Mouse (Mus musculus) intestine, embryonic 15.5 days (tissue): ENCODE results near the gene Abcg5. TPM values are rescaled to one million over a fixed set of nuclear protein-coding genes. Genes with fewer than 3 reads are reported as not detected.

Source experiments
- ATAC-seq: fragments of 200-750 bp; cut with Nextera tagmentation; 2 replicates; pipeline ENCODE4 v1.8.0; 2017; ENCODE audit warnings: moderate TSS enrichment, moderate library complexity
- H3K27ac ChIP-seq: fragments of 300-500 bp; sonication (generic); 2 replicates; pipeline ENCODE4 v1.5.1; 2015; ENCODE audit warnings: mild to moderate bottlenecking, inconsistent platforms
- H3K27me3 ChIP-seq: fragments of 300-500 bp; sonication (generic); replicated peaks from 2 replicates; pipeline ENCODE4 v1.6.1; 2015; ENCODE audit warnings: inconsistent platforms
- H3K36me3 ChIP-seq: fragments of 300-500 bp; sonication (generic); 2 replicates; pipeline ENCODE4 v1.6.1; 2015; ENCODE audit warnings: inconsistent platforms
- H3K4me1 ChIP-seq: fragments of 300-500 bp; sonication (generic); replicated peaks from 2 replicates; pipeline ENCODE4 v1.6.1; 2015; ENCODE audit warnings: inconsistent platforms
- H3K4me2 ChIP-seq: fragments of 300-500 bp; sonication (generic); replicated peaks from 2 replicates; pipeline ENCODE4 v1.6.1; 2015; ENCODE audit warnings: mild to moderate bottlenecking, inconsistent platforms
- H3K4me3 ChIP-seq: fragments of 300-500 bp; sonication (generic); replicated peaks from 2 replicates; pipeline ENCODE4 v1.5.1; 2015; ENCODE audit warnings: inconsistent platforms
- H3K9ac ChIP-seq: fragments of 300-500 bp; sonication (generic); 2 replicates; pipeline ENCODE4 v1.6.1; 2015; ENCODE audit warnings: inconsistent platforms
- H3K9me3 ChIP-seq: fragments of 300-500 bp; sonication (generic); 2 replicates; pipeline ENCODE4 v1.6.1; 2016; ENCODE audit warnings: inconsistent platforms
- WGBS: fragments of 180-500 bp; shearing (Covaris S2); methylation state at CpG from one replicate; pipeline ENCODE4 v1.1.7; 2015; 5-methylcytosine and 5-hydroxymethylcytosine counted together
- polyA plus RNA-seq: library from polyadenylated mRNA; unstranded; fragments of >200 nt; fragmentation: Nextera tagmentation; extraction: Ambion mirVana; gene quantifications from 2 replicates; pipeline ENCODE4 v1.2.1, GENCODE M21; 2015

The Abcg5 gene
- 2.3 and 3.4 TPM in 2 replicates for polyA plus RNA-seq

- Histone ChIP-seq H3K27ac (no peak within 1 kb of the TSS), H3K27me3 (no peaks in the 10 kb centered on the region), H3K4me1 (peaks cover 9% of the 10 kb centered on the region), H3K9ac (no peak within 1 kb of the TSS), H3K4me2 (no peak within 1 kb of the TSS), H3K4me3 (no peak within 1 kb of the TSS), H3K9me3 (no peaks in the 10 kb centered on the region), H3K36me3 (no peaks in the 10 kb centered on the region)
- ATAC-seq = peak; percentile 61
- whole genome bisulfite sequencing = 66% methylated on average over 18 of the region's 18 CpGs
These were observed at the start of gene Abcg5 for GRCm38 (mm10) chr17:84682734-84683717. Abcg5 (minus strand) TSS chr17:84683011.

- Histone ChIP-seq H3K9me3 (no peaks in the 10 kb centered on the region), H3K27ac (no peak overlapping the region), H3K4me3 (no peak overlapping the region), H3K4me1 (no peaks in the 10 kb centered on the region; the same call in 1 of the 2 replicates), H3K4me2 (no peak overlapping the region), H3K9ac (no peak overlapping the region), H3K36me3 (peaks cover 11% of the 10 kb centered on the region), H3K27me3 (no peaks in the 10 kb centered on the region)
- WGBS = 85% methylated on average over 8 of the region's 8 CpGs
- no peak for ATAC-seq
These were observed 49.8 kb upstream of the Abcg5 start for GRCm38 (mm10) chr17:84732612-84733011.

- Histone ChIP-seq H3K9me3 (no peaks in the 10 kb centered on the region), H3K36me3 (peaks cover 14% of the 10 kb centered on the region), H3K4me3 (no peak overlapping the region), H3K4me2 (no peak overlapping the region), H3K27me3 (no peaks in the 10 kb centered on the region), H3K9ac (no peak overlapping the region), H3K4me1 (no peaks in the 10 kb centered on the region; the same call in 1 of the 2 replicates), H3K27ac (no peak overlapping the region)
- WGBS = 89% methylated on average over 12 of the region's 12 CpGs
- ATAC-seq = no peak
These were observed 48.5 kb upstream of the Abcg5 start for GRCm38 (mm10) chr17:84731361-84731760.

GRCm38 (mm10) chr17:84729140-84729539 lies 46.3 kb upstream of the Abcg5 start:
- no peak overlapping the region for H3K4me2 ChIP-seq
- H3K27ac ChIP-seq = no peak overlapping the region
- ATAC-seq = no peak
- no peaks in the 10 kb centered on the region for H3K27me3 ChIP-seq
- H3K36me3 ChIP-seq = peaks cover 22% of the 10 kb centered on the region
- no peak overlapping the region for H3K9ac ChIP-seq
- no peak overlapping the region for H3K4me3 ChIP-seq
- H3K4me1 ChIP-seq = no peaks in the 10 kb centered on the region
- H3K9me3 ChIP-seq = no peaks in the 10 kb centered on the region
- WGBS = 88% methylated on average over 5 of the region's 5 CpGs

- Histone ChIP-seq H3K27me3 (no peaks in the 10 kb centered on the region), H3K4me2 (no peak overlapping the region), H3K27ac (no peak overlapping the region), H3K9me3 (no peaks in the 10 kb centered on the region), H3K9ac (no peak overlapping the region), H3K4me1 (no peaks in the 10 kb centered on the region), H3K4me3 (no peak overlapping the region), H3K36me3 (peaks cover 27% of the 10 kb centered on the region)
- WGBS = 79% methylated on average over 1 of the region's 1 CpGs
- peak; percentile 53; the same call in 1 of the 2 replicates for ATAC-seq
These were observed 45.5 kb upstream of the Abcg5 start for GRCm38 (mm10) chr17:84728201-84728911.

GRCm38 (mm10) chr17:84725163-84725562 lies 42.4 kb upstream of the Abcg5 start:
- 94% methylated on average over 3 of the region's 3 CpGs for WGBS
- Histone ChIP-seq H3K27me3 (no peaks in the 10 kb centered on the region), H3K4me1 (no peaks in the 10 kb centered on the region), H3K4me3 (no peak overlapping the region), H3K9me3 (no peaks in the 10 kb centered on the region), H3K36me3 (peaks cover 26% of the 10 kb centered on the region), H3K27ac (no peak overlapping the region), H3K4me2 (no peak overlapping the region), H3K9ac (no peak overlapping the region)
- ATAC-seq = no peak

GRCm38 (mm10) chr17:84724028-84724427 lies 41.2 kb upstream of the Abcg5 start:
- no peaks in the 10 kb centered on the region for H3K27me3 ChIP-seq
- WGBS = 88% methylated on average over 9 of the region's 9 CpGs
- no peak for ATAC-seq
- no peaks in the 10 kb centered on the region for H3K4me1 ChIP-seq
- no peak overlapping the region for H3K4me3 ChIP-seq
- H3K36me3 ChIP-seq = peaks cover 26% of the 10 kb centered on the region; the same call in 1 of the 2 replicates
- no peaks in the 10 kb centered on the region for H3K9me3 ChIP-seq
- no peak overlapping the region for H3K9ac ChIP-seq
- H3K4me2 ChIP-seq = no peak overlapping the region
- no peak overlapping the region for H3K27ac ChIP-seq

- 73% methylated on average over 3 of the region's 3 CpGs for WGBS
- H3K27me3 ChIP-seq = no peaks in the 10 kb centered on the region
- H3K9ac ChIP-seq = no peak overlapping the region
- 0 out of 2 replicates have a peak, but pooled peaks cover 18% of the 10 kb centered on the region for H3K36me3 ChIP-seq
- no peaks in the 10 kb centered on the region for H3K9me3 ChIP-seq
- H3K4me2 ChIP-seq = no peak overlapping the region
- H3K27ac ChIP-seq = no peak overlapping the region
- H3K4me3 ChIP-seq = no peak overlapping the region
- no peaks in the 10 kb centered on the region for H3K4me1 ChIP-seq
- ATAC-seq = no peak
These were observed 36.3 kb upstream of the Abcg5 start for GRCm38 (mm10) chr17:84719105-84719504.

GRCm38 (mm10) chr17:84717416-84717815 lies 34.6 kb upstream of the Abcg5 start:
- Histone ChIP-seq H3K27ac (no peak overlapping the region), H3K4me1 (no peaks in the 10 kb centered on the region), H3K4me2 (no peak overlapping the region), H3K9ac (no peak overlapping the region), H3K27me3 (no peaks in the 10 kb centered on the region), H3K36me3 (0 out of 2 replicates have a peak, but pooled peaks cover 12% of the 10 kb centered on the region), H3K4me3 (no peak overlapping the region), H3K9me3 (no peaks in the 10 kb centered on the region)
- 75% methylated on average over 5 of the region's 5 CpGs for WGBS
- ATAC-seq = no peak

GRCm38 (mm10) chr17:84716252-84716872 lies 33.6 kb upstream of the Abcg5 start:
- Histone ChIP-seq H3K4me1 (no peaks in the 10 kb centered on the region), H3K9me3 (no peaks in the 10 kb centered on the region), H3K9ac (no peak overlapping the region), H3K36me3 (0 out of 2 replicates have a peak, but pooled peaks cover 4% of the 10 kb centered on the region), H3K27ac (no peak overlapping the region), H3K4me3 (no peak overlapping the region), H3K4me2 (no peak overlapping the region), H3K27me3 (no peaks in the 10 kb centered on the region)
- no peak for ATAC-seq
- WGBS = 80% methylated on average over 16 of the region's 16 CpGs

GRCm38 (mm10) chr17:84714930-84715329 lies 32.1 kb upstream of the Abcg5 start:
- H3K4me1 ChIP-seq = no peaks in the 10 kb centered on the region
- no peaks in the 10 kb centered on the region for H3K9me3 ChIP-seq
- H3K4me2 ChIP-seq = no peak overlapping the region
- H3K4me3 ChIP-seq = no peak overlapping the region
- no peak for ATAC-seq
- H3K9ac ChIP-seq = no peak overlapping the region
- H3K36me3 ChIP-seq = 0 out of 2 replicates have a peak, but pooled peaks cover 4% of the 10 kb centered on the region
- no peak overlapping the region for H3K27ac ChIP-seq
- no peaks in the 10 kb centered on the region for H3K27me3 ChIP-seq
- 68% methylated on average over 4 of the region's 4 CpGs for WGBS
